Mouse (Mus musculus) adrenal gland, postnatal 4 days (tissue): ENCODE measurements around the gene Cdc34b. TPM values are rescaled to one million over a fixed set of nuclear protein-coding genes. Genes with fewer than 3 reads are reported as not detected.

ENCODE experiments used
- DNase-seq, 2 experiments: peaks; one replicate each; pipeline ENCODE4 v3.0.0; 2021 to 2022; ENCODE audit warnings: low spot score in 2 of 2, mixed read lengths in 2 of 2
- total RNA-seq, 2 experiments: library from RNA; stranded (reverse); gene quantifications; 2 replicates each; pipeline ENCODE4 v1.2.3; 2021

Gene Cdc34b
- total RNA-seq, 2 experiments from 2014 or later, result 0.67 to 0.87 TPM

GRCm38 (mm10) chr11:94731229-94731628 is 10.4 kb upstream of the Cdc34b start:
- no peak for DNase-seq

GRCm38 (mm10) chr11:94732773-94733172 is 8.8 kb upstream of the Cdc34b start:
- peak in 1 of 2 experiments; percentile 14 for DNase-seq

DNA sequence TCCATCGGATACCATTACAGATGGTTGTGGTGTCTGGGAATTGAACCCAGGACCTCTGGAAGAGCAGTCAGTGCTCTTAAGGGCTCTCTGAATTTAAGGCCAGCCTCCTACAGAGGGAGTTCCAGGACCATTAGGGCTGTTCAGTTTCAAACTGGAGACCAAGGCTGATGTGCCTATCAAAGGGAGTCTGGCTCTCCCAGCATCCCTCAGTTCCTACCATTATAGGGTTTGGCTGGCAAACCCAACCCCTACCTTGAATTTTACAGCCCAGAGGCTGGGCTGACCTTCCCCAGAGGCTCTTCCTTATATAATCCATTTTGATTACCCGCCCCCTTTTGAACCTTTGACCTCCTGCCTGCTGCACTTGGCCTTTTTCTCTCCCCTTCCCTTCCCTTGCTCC is 5.8 kb upstream of the Cdc34b start:
- DNase-seq, result no peak

- no peak for DNase-seq
These were observed 11.5 kb downstream of the Cdc34b start for GRCm38 (mm10) chr11:94752946-94753713.

DNA sequence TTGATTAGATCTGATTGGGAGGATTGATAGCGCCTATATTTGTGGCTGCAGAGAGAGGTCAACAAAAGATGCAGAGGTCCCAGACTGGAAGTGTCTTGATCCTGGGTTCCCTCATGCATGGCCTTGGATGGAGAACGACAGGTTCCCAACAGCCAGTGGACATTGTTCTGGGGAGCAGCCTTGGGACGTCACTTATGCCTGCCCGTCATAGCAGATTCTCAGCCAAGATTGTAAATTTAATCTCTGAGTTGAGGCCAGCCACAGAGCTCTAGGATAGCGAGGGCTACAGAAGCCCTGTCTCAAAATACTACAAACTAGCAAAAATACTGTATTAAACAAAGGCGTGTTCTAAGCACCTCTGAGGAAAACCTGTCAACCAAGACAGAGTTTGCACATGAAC is 18.3 kb downstream of the Cdc34b start:
- DNase-seq, result no peak

- DNase-seq, result no peak
These were observed 18.8 kb downstream of the Cdc34b start for GRCm38 (mm10) chr11:94760364-94760763.

- DNase-seq, result no peak
These were observed 19.2 kb downstream of the Cdc34b start for GRCm38 (mm10) chr11:94760799-94761198.

- no peak for DNase-seq
These were observed 20.7 kb downstream of the Cdc34b start for GRCm38 (mm10) chr11:94762281-94762680.

DNA sequence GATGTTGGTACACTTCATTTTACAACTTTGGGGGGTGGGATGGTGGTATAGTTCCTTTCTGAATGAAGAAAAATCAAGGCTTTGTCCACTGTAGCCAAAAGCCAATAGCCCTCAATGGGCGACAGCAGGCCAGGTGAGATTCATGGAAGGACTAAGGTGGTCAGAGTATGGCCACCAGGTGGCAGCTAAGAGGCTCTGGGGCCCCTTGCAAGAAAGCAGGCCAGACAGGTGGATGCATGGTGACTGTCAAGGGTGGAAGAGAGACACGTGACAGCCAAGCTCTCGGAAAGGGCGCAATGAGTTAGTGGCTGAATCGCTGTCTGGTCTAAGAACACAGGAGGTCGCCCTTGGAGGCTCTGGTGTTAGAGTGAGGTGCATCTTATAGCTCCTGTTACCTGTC is 21.2 kb downstream of the Cdc34b start:
- DNase-seq, result no peak

DNA sequence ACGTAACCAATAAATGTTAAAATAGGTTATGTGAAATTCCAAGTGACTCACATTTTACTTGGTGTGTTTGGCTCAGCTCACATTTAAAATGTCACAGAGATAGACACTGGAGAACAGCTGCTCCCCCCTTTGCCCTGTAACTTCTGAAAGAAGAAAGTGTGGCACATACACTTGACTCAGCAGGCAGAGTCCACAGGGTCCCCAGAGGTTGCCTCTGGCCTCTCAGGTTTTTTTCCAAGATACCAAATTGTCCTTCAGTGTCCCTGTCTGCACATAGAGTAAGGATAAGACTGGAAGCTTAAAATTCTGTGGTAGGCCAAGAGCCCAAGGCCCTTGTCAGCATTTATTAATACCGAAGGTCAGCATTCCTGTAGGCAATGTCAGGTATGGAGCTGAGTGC is 25.7 kb downstream of the Cdc34b start:
- DNase-seq, result no peak

- DNase-seq, result no peak
These were observed 30.9 kb downstream of the Cdc34b start for GRCm38 (mm10) chr11:94772363-94773055.

- no peak for DNase-seq
These were observed 32.3 kb downstream of the Cdc34b start for GRCm38 (mm10) chr11:94773851-94774250.

DNA sequence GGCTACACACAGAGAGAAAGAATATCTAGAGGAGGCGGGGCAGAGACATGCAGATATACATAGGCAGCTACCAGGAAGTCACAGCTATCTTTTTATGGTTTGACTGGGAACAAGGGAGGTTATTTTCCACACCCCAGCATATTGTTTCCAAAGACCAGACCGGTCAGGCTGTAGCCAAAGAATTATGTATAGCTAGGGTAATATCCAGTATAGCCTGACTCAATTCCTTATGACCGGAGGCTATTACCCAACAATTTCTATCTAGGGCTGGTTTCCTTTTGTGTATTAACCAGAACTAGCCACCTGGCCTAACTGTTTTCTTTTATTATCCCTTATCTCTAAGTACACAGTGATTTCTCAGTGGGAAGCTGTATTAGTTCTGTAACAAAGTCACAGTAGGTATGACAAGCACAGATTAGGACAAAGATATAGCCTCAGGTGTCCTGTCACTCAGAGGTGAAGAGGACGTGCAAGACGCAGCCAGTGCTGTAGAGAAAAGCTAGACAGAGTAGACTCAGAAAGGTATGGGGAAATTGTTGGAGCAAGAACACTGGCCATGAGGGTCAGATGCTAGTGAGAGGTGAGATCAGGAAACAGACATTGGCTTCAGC is 33.4 kb downstream of the Cdc34b start:
- DNase-seq, result no peak

DNA sequence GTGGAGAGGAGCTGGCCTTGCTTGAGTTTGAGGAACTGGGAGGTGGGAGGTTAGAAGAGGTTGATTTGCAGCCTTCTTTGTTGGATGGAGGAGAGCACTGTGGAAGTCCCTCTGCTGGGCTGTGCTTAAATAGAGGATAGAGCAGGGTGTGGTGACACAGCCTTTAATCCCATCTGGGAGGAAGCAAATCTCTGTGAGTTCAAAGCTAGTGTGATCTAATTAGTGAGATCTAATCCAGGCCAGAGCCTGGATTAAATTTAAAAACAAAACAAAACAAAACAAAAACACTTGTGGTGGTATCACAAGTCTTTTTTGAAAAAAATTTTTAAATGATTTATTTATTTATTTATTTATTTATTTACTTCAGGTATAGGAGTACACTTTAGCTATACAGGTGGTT is 41.0 kb downstream of the Cdc34b start, which contains the start of gene Tmem92:
Gene Tmem92, minus strand, starts transcription at position 101 of the 400 bp plus-strand sequence.
- no peak for DNase-seq

DNA sequence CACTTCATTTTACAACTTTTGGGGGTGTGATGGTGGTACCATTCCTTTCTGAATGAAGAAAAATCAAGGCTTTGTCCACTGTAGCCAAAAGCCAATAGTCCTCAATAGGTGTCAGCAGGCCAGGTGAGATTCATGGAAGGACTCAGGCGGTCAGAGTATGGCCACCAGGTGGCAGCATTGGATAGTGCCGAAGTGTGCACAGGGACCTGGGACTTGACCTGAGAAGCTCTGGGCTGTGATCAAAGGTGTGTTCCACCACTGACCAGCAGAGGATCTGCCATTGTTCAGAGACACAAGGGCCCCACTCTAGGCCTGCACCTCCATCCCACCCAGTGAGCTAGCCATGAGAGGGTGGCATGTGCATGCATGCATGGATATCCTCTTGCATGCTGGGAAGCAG is 43.7 kb downstream of the Cdc34b start:
- DNase-seq, result peak; percentile 14 to 36

GRCm38 (mm10) chr11:94791700-94792099 is 50.1 kb downstream of the Cdc34b start:
- DNase-seq, result no peak

Other genes starting within 250 kb of the Cdc34b start
- 10 to 100 TPM; 10.3 to 13.2 TPM for gene Epn3, start 241.8 kb upstream of the Cdc34b start, total RNA-seq
- gene Mycbpap, start 220.0 kb upstream of the Cdc34b start, total RNA-seq, result 10 to 100 TPM in 1 of 2 experiments, 1 to 10 TPM in 1; 4.9 to 12.7 TPM
- 10 to 100 TPM; 14.5 to 15.3 TPM for gene Rsad1, start 192.5 kb upstream of the Cdc34b start, total RNA-seq
- under 1 TPM; 0.45 to 0.90 TPM for gene Chad, start 176.7 kb upstream of the Cdc34b start, total RNA-seq
- 10 to 100 TPM; 59.1 to 67.3 TPM for gene Acsf2, start 139.9 kb upstream of the Cdc34b start, total RNA-seq
- 100 to 1,000 TPM; 122 to 126 TPM for gene Lrrc59, start 112.0 kb upstream of the Cdc34b start, total RNA-seq
- 10 to 100 TPM; 79.8 to 88.5 TPM for gene Mrpl27, start 88.0 kb upstream of the Cdc34b start, total RNA-seq
- gene Eme1, start 87.8 kb upstream of the Cdc34b start, total RNA-seq, result 1 to 10 TPM; 5.3 to 6.1 TPM
- gene Xylt2, start 64.3 kb upstream of the Cdc34b start, total RNA-seq, result 10 to 100 TPM; 30.3 to 32.7 TPM
- under 1 TPM; 0.22 to 0.37 TPM for gene Gm11541, start 37.3 kb upstream of the Cdc34b start, total RNA-seq
- not detected for gene Tmem92, start 40.9 kb downstream of the Cdc34b start, total RNA-seq
- gene Col1a1, start 194.4 kb downstream of the Cdc34b start, total RNA-seq, result 1,000 to 10,000 TPM in 1 of 2 experiments, 100 to 1,000 TPM in 1; 890 to 1,096 TPM
- not detected for gene Hils1, start 225.8 kb downstream of the Cdc34b start, total RNA-seq
- 1 to 10 TPM; 2.8 to 3.9 TPM for gene Sgca, start 234.5 kb downstream of the Cdc34b start, total RNA-seq
- 100 to 1,000 TPM; 108 to 113 TPM for gene Ppp1r9b, start 249.3 kb downstream of the Cdc34b start, total RNA-seq